Mouse (Mus musculus) ES-Bruce4 (cell line): ENCODE measurements at regions not wholly inside any gene's neighbourhood (a gene's known extent, or its start where the extent isn't known, plus 50 kb on each side); places are given as distances from the start of the nearest gene placed in this dataset.

Experiments
- CTCF ChIP-seq: IDR thresholded peaks from one replicate; pipeline ENCODE4 v1.8.1; 2011; ENCODE audit warnings: low read depth, low read length
- EP300 ChIP-seq: IDR thresholded peaks from 2 replicates; pipeline ENCODE4 v1.6.1; 2011; ENCODE audit warnings: low read depth, low read length; ENCODE audit not compliant: insufficient read depth
- POLR2A ChIP-seq: IDR thresholded peaks from one replicate; pipeline ENCODE4 v1.8.1; 2011; ENCODE audit warnings: low read length; ENCODE audit not compliant: insufficient read depth

GRCm38 (mm10) chr14:61904426-61905124 lies 297.3 kb downstream of the Kcnrg start:
- no peak for TF ChIP-seq CTCF
- TF ChIP-seq POLR2A, result no peak
- no peak for TF ChIP-seq EP300
